Mouse (Mus musculus): ENCODE data around the gene Cul7.

Cul7 gene

GRCm38 (mm10) chr17:46650232-46651031 lies at the start of gene Cul7:
TSS of gene Cul7 (plus strand) at chr17:46650337.
- DNase-seq (ENCODE audit: low spot score) = peak; percentile 76

- DNase-seq (ENCODE audit: low spot score) = no peak
Measured at GRCm38 (mm10) chr17:46600569-46600968, 49.6 kb upstream of the Cul7 start.

- DNase-seq (ENCODE audit: low spot score) = no peak
Measured at GRCm38 (mm10) chr17:46602212-46602611, 47.9 kb upstream of the Cul7 start.

GRCm38 (mm10) chr17:46603229-46603628 lies 46.9 kb upstream of the Cul7 start:
- no peak for DNase-seq (ENCODE audit: low spot score)

- no peak for DNase-seq (ENCODE audit: low spot score)
Measured at GRCm38 (mm10) chr17:46605126-46605525, 45.0 kb upstream of the Cul7 start.

GRCm38 (mm10) chr17:46605987-46606386 lies 44.1 kb upstream of the Cul7 start:
- no peak for DNase-seq (ENCODE audit: low spot score)

- DNase-seq (ENCODE audit: low spot score) = no peak
Measured at GRCm38 (mm10) chr17:46609721-46610514, 40.2 kb upstream of the Cul7 start.

- no peak for DNase-seq (ENCODE audit: low spot score)
Measured at GRCm38 (mm10) chr17:46611316-46611715, 38.8 kb upstream of the Cul7 start.

- DNase-seq (ENCODE audit: low spot score) = no peak
Measured at GRCm38 (mm10) chr17:46612189-46612588, 37.9 kb upstream of the Cul7 start.

- no peak for DNase-seq (ENCODE audit: low spot score)
Measured at GRCm38 (mm10) chr17:46612820-46613219, 37.3 kb upstream of the Cul7 start.

GRCm38 (mm10) chr17:46613229-46613628 lies 36.9 kb upstream of the Cul7 start:
- DNase-seq (ENCODE audit: low spot score) = no peak

GRCm38 (mm10) chr17:46617799-46618198 lies 32.3 kb upstream of the Cul7 start:
- no peak for DNase-seq (ENCODE audit: low spot score)

GRCm38 (mm10) chr17:46618394-46618768 lies 31.8 kb upstream of the Cul7 start:
- no peak for DNase-seq (ENCODE audit: low spot score)

GRCm38 (mm10) chr17:46618769-46619682 lies 31.1 kb upstream of the Cul7 start:
- no peak for DNase-seq (ENCODE audit: low spot score)

- no peak for DNase-seq (ENCODE audit: low spot score)
Measured at GRCm38 (mm10) chr17:46619683-46620357, 30.3 kb upstream of the Cul7 start.

GRCm38 (mm10) chr17:46621324-46621723 lies 28.8 kb upstream of the Cul7 start:
- no peak for DNase-seq (ENCODE audit: low spot score)

- no peak for DNase-seq (ENCODE audit: low spot score)
Measured at GRCm38 (mm10) chr17:46622269-46622668, 27.9 kb upstream of the Cul7 start.

- no peak for DNase-seq (ENCODE audit: low spot score)
Measured at GRCm38 (mm10) chr17:46623819-46624557, 26.1 kb upstream of the Cul7 start.

- DNase-seq (ENCODE audit: low spot score) = no peak
Measured at GRCm38 (mm10) chr17:46624598-46624997, 25.5 kb upstream of the Cul7 start.

- no peak for DNase-seq (ENCODE audit: low spot score)
Measured at GRCm38 (mm10) chr17:46627409-46627808, 22.7 kb upstream of the Cul7 start.

GRCm38 (mm10) chr17:46628471-46628790 lies 21.7 kb upstream of the Cul7 start:
- peak; percentile 33 for DNase-seq (ENCODE audit: low spot score)
